Mouse (Mus musculus): ENCODE results near the gene Brca2. TPM values are rescaled to one million over a fixed set of nuclear protein-coding genes. Genes with fewer than 3 reads are reported as not detected.
A peak's percentile ranks its signal among the peaks of the same experiment; 100 is the strongest.

Gene Brca2
- total and polyA plus RNA-seq, 3 experiments = 13.8 to 24.0 (median 17.1) TPM

- Histone ChIP-seq H3K9ac (ENCODE audit: insufficient read depth, low read depth) (no peak overlapping the region), H3K4me2 (ENCODE audit: insufficient read depth, low read depth, poor library complexity, severe bottlenecking) (no peak overlapping the region), H3K9me3 (replicated peaks; ENCODE audit: low read length) (no peaks in the 10 kb centered on the region), H3K4me1 (ENCODE audit: control insufficient read depth in 1 of 2, insufficient read depth in 2 of 2) (peaks cover 5 to 6% of the 10 kb centered on the region in 2 experiments; a peak in 2 of 4 replicates), H3K79me2 (replicated peaks; ENCODE audit: control insufficient read depth, extremely low read depth, insufficient read depth, poor library complexity, severe bottlenecking) (no peaks in the 10 kb centered on the region), H3K27ac (ENCODE audit: insufficient read depth, low read depth) (no peak overlapping the region), H3K36me3 (replicated peaks in 1 of 2; ENCODE audit: control insufficient read depth in 1 of 2, insufficient read depth in 1 of 2, low read length in 1 of 2) (no peaks in the 10 kb centered on the region), H3K4me3 (replicated peaks in 1 of 3; ENCODE audit: low read depth in 2 of 3, low read length in 2 of 3, poor library complexity in 1 of 3) (no peak overlapping the region), H3K27me3 (replicated peaks) (no peaks in the 10 kb centered on the region)
- in situ Hi-C loops (cut with MboI; ENCODE audit: low pct_ligation_motif_present, low pct_unique_long_range_greater_than_20kb, low sequenced_read_pairs) = no loop called here
- TF ChIP-seq SIN3A (IDR thresholded peaks at IDR 0.05; ENCODE audit: low read length) (no peak), GABPA (IDR thresholded peaks at IDR 0.05; ENCODE audit: insufficient replicate concordance, low read depth, low read length) (no peak), UBTF (IDR thresholded peaks at IDR 0.05; ENCODE audit: low read depth, low read length) (no peak), NELFE (IDR thresholded peaks at IDR 0.05; ENCODE audit: low read depth, low read length) (no peak), RAD21 (IDR thresholded peaks at IDR 0.05; ENCODE audit: low read depth, low read length) (peak; percentile 10), CTCF (conservative IDR thresholded peaks at IDR 0.05 in 1 of 2, IDR thresholded peaks at IDR 0.05 in 1 of 2; ENCODE audit: low read depth in 2 of 2, low read length in 2 of 2) (peak; percentile 42 to 68; a peak in 3 of 4 replicates), CHD2 (IDR thresholded peaks at IDR 0.05; ENCODE audit: low read length) (no peak), SMC3 (IDR thresholded peaks at IDR 0.05; ENCODE audit: low read depth, low read length) (peak; percentile 50), CHD1 (IDR thresholded peaks at IDR 0.05; ENCODE audit: low read depth, low read length) (no peak)
- dilution Hi-C loops (cut with MboI; ENCODE audit: extremely low pct_ligation_motif_present, extremely low pct_unique_long_range_greater_than_20kb, low sequenced_read_pairs) = no loop called here
- peak; percentile 39 for DNase-seq (ENCODE audit: extremely low read depth)
Measured at GRCm38 (mm10) chr5:150485198-150485597, 37.2 kb upstream of the Brca2 start.

GRCm38 (mm10) chr5:150490285-150490684, 32.1 kb upstream of the Brca2 start:
- in situ Hi-C loops (cut with MboI; ENCODE audit: low pct_ligation_motif_present, low pct_unique_long_range_greater_than_20kb, low sequenced_read_pairs) = no loop called here
- no peak for DNase-seq (ENCODE audit: extremely low read depth)
- Histone ChIP-seq H3K9me3 (replicated peaks; ENCODE audit: low read length) (no peaks in the 10 kb centered on the region), H3K9ac (ENCODE audit: insufficient read depth, low read depth) (no peak overlapping the region), H3K27me3 (replicated peaks) (no peaks in the 10 kb centered on the region), H3K4me3 (replicated peaks in 1 of 3; ENCODE audit: low read depth in 2 of 3, low read length in 2 of 3, poor library complexity in 1 of 3) (no peak overlapping the region), H3K36me3 (replicated peaks in 1 of 2; ENCODE audit: control insufficient read depth in 1 of 2, insufficient read depth in 1 of 2, low read length in 1 of 2) (no peaks in the 10 kb centered on the region), H3K4me2 (ENCODE audit: insufficient read depth, low read depth, poor library complexity, severe bottlenecking) (peak overlapping the region; percentile 91; the same call in 1 of the 2 replicates), H3K4me1 (ENCODE audit: control insufficient read depth in 1 of 2, insufficient read depth in 2 of 2) (peaks cover 2 to 9% of the 10 kb centered on the region in 2 experiments; a peak in 2 of 4 replicates), H3K79me2 (replicated peaks; ENCODE audit: control insufficient read depth, extremely low read depth, insufficient read depth, poor library complexity, severe bottlenecking) (no peaks in the 10 kb centered on the region), H3K27ac (ENCODE audit: insufficient read depth, low read depth) (no peak overlapping the region)
- TF ChIP-seq BHLHE40 (IDR thresholded peaks at IDR 0.05; ENCODE audit: low read depth, low read length) (no peak), RCOR1 (conservative IDR thresholded peaks at IDR 0.05; ENCODE audit: low read depth, low read length) (no peak), CHD1 (IDR thresholded peaks at IDR 0.05; ENCODE audit: low read depth, low read length) (no peak), EP300 (IDR thresholded peaks at IDR 0.05; ENCODE audit: low read length) (no peak), USF2 (conservative IDR thresholded peaks at IDR 0.05; ENCODE audit: low read depth, low read length) (no peak), KAT2A (IDR thresholded peaks at IDR 0.05; ENCODE audit: insufficient replicate concordance, low read length) (no peak), ZNF384 (IDR thresholded peaks at IDR 0.05; ENCODE audit: low read depth, low read length) (no peak), CHD2 (IDR thresholded peaks at IDR 0.05; ENCODE audit: low read length) (no peak), SIN3A (IDR thresholded peaks at IDR 0.05; ENCODE audit: low read length) (no peak), PAX5 (IDR thresholded peaks at IDR 0.05; ENCODE audit: low read length) (no peak), GABPA (IDR thresholded peaks at IDR 0.05; ENCODE audit: insufficient replicate concordance, low read depth, low read length) (no peak), TBP (conservative IDR thresholded peaks at IDR 0.05; ENCODE audit: low read depth, low read length) (no peak), ETS1 (conservative IDR thresholded peaks at IDR 0.05; ENCODE audit: low read depth, low read length) (no peak), JUN (IDR thresholded peaks at IDR 0.05; ENCODE audit: insufficient read depth, low read depth, low read length) (no peak), ZMIZ1 (IDR thresholded peaks at IDR 0.05; ENCODE audit: low read depth, low read length) (no peak)
- dilution Hi-C loops (cut with MboI; ENCODE audit: extremely low pct_ligation_motif_present, extremely low pct_unique_long_range_greater_than_20kb, low sequenced_read_pairs) = no loop called here
